Comparison of ENCODE assay signal across 16 mouse cellular contexts in the genomic region with DNA sequence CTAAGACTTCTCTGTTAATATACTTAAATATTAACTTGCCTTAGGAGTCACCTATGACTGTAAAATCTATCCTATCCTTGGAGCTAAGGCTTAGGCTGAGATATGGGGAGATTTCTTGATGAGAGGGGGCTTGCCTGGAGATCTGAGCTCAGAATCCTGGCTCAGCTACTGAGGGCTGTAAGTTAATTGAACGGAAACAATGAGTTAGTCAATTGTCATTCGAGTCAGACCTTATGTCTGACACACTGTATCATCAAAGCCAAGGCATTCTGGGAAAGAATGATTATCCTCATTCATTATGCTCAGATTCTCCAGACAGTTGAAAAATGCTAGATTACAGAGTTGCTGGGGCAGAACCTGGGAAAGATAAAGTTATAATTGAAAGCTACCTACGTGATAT.
"Had no signal": no experiment of that assay in that cellular context is flagged by ENCODE, and none has a peak within 500 bp of the region (broad histone marks: within the 10 kb centered on the region; RNA-seq: fewer than 3 reads in every experiment).

No protein-coding gene starts in this region.

- H3K4me1 ChIP-seq: limb, embryonic 12.5 days; liver, embryonic 13.5 days; lung, embryonic 15.5 days; megakaryocyte, embryonic 14.5 days; stomach, embryonic 15.5 days had no signal

- H3K36me3 ChIP-seq: limb, embryonic 12.5 days; liver, embryonic 13.5 days; lung, embryonic 15.5 days; midbrain, embryonic 15.5 days; stomach, embryonic 15.5 days had no signal

- H3K9me3 ChIP-seq: limb, embryonic 12.5 days; liver, embryonic 13.5 days; lung, embryonic 15.5 days; megakaryocyte, embryonic 14.5 days; midbrain, embryonic 15.5 days; stomach, embryonic 15.5 days had no signal

- H3K9ac ChIP-seq: limb, embryonic 12.5 days; liver, embryonic 13.5 days; liver, postnatal 0 days; lung, embryonic 15.5 days; midbrain, embryonic 15.5 days; stomach, embryonic 15.5 days had no signal

- H3K27ac ChIP-seq: layer of hippocampus, adult 2 months; limb, embryonic 12.5 days; liver, embryonic 13.5 days; lung, embryonic 15.5 days; macrophage; stomach, embryonic 15.5 days had no signal

- DNase-seq: kidney, postnatal 10 days; kidney, postnatal 4 days; liver; liver, embryonic 13.5 days; liver, postnatal 0 days; lung, postnatal 14 days; right cerebral cortex, postnatal 14 days; thymus, adult 2 months; thymus, postnatal 25 days had no signal

- H3K4me2 ChIP-seq: limb, embryonic 12.5 days; liver, embryonic 13.5 days; lung, embryonic 15.5 days; midbrain, embryonic 15.5 days; stomach, embryonic 15.5 days had no signal

- H3K4me3 ChIP-seq: layer of hippocampus, adult 2 months; limb, embryonic 12.5 days; liver, embryonic 13.5 days; lung, embryonic 15.5 days; megakaryocyte, embryonic 14.5 days; midbrain, embryonic 15.5 days; stomach, embryonic 15.5 days had no signal

- H3K27me3 ChIP-seq: limb, embryonic 12.5 days; liver, embryonic 13.5 days; lung, embryonic 15.5 days; midbrain, embryonic 15.5 days; stomach, embryonic 15.5 days had no signal

- ATAC-seq: liver, postnatal 0 days; midbrain, embryonic 15.5 days had no signal
